Mouse (Mus musculus): ENCODE results near the gene Zbtb44.
"Not testable (repeated sequence)": the region's sequence is repeated elsewhere in the genome, so short reads cannot be mapped to it uniquely, and the experiment has no call there.

Zbtb44 gene

GRCm38 (mm10) chr9:31030532-31031413, at the start of gene Zbtb44:
TSS of gene Zbtb44 (plus strand) at chr9:31030644.
- peak; percentile 84 for DNase-seq (ENCODE audit: low read depth, low spot score)

GRCm38 (mm10) chr9:30985782-30986181, 44.7 kb upstream of the Zbtb44 start:
- DNase-seq (ENCODE audit: low read depth, low spot score): no peak

GRCm38 (mm10) chr9:30993106-30993505, 37.3 kb upstream of the Zbtb44 start:
- no peak for DNase-seq (ENCODE audit: low read depth, low spot score)

GRCm38 (mm10) chr9:30996590-30997562, 33.6 kb upstream of the Zbtb44 start:
- DNase-seq (ENCODE audit: low read depth, low spot score): no peak

- DNase-seq (ENCODE audit: low read depth, low spot score): no peak
Measured at GRCm38 (mm10) chr9:31000641-31001040, 29.8 kb upstream of the Zbtb44 start.

GRCm38 (mm10) chr9:31002528-31002927, 27.9 kb upstream of the Zbtb44 start:
- no peak for DNase-seq (ENCODE audit: low read depth, low spot score)

- DNase-seq (ENCODE audit: low read depth, low spot score): no peak
Measured at GRCm38 (mm10) chr9:31009334-31009733, 21.1 kb upstream of the Zbtb44 start.

GRCm38 (mm10) chr9:31010040-31010439, 20.4 kb upstream of the Zbtb44 start:
- no peak for DNase-seq (ENCODE audit: low read depth, low spot score)

- no peak for DNase-seq (ENCODE audit: low read depth, low spot score)
Measured at GRCm38 (mm10) chr9:31010749-31011148, 19.7 kb upstream of the Zbtb44 start.

GRCm38 (mm10) chr9:31011533-31011932, 18.9 kb upstream of the Zbtb44 start:
- DNase-seq (ENCODE audit: low read depth, low spot score): no peak

GRCm38 (mm10) chr9:31012674-31013073, 17.8 kb upstream of the Zbtb44 start:
- DNase-seq (ENCODE audit: low read depth, low spot score): no peak

- DNase-seq (ENCODE audit: low read depth, low spot score): no peak
Measured at GRCm38 (mm10) chr9:31013415-31013814, 17.0 kb upstream of the Zbtb44 start.

- DNase-seq (ENCODE audit: low read depth, low spot score): no peak
Measured at GRCm38 (mm10) chr9:31017616-31018015, 12.8 kb upstream of the Zbtb44 start.

- DNase-seq (ENCODE audit: low read depth, low spot score): no peak
Measured at GRCm38 (mm10) chr9:31018158-31018557, 12.3 kb upstream of the Zbtb44 start.

- DNase-seq (ENCODE audit: low read depth, low spot score): no peak
Measured at GRCm38 (mm10) chr9:31018705-31019104, 11.7 kb upstream of the Zbtb44 start.

- no peak for DNase-seq (ENCODE audit: low read depth, low spot score)
Measured at GRCm38 (mm10) chr9:31028251-31028650, 2.2 kb upstream of the Zbtb44 start.

- DNase-seq (ENCODE audit: low read depth, low spot score): peak; percentile 95
Measured at GRCm38 (mm10) chr9:31029751-31030511, 513 bp upstream of the Zbtb44 start.

- DNase-seq (ENCODE audit: low read depth, low spot score): no peak
Measured at GRCm38 (mm10) chr9:31031414-31031843, 985 bp downstream of the Zbtb44 start.

GRCm38 (mm10) chr9:31032546-31032945, 2.1 kb downstream of the Zbtb44 start:
- no peak for DNase-seq (ENCODE audit: low read depth, low spot score)

- DNase-seq (ENCODE audit: low read depth, low spot score): no peak
Measured at GRCm38 (mm10) chr9:31050208-31050607, 19.8 kb downstream of the Zbtb44 start.

GRCm38 (mm10) chr9:31051509-31051908, 21.1 kb downstream of the Zbtb44 start:
- DNase-seq (ENCODE audit: low read depth, low spot score): not testable (repeated sequence)

All from CD4-positive, CD25-positive, alpha-beta regulatory T cell, adult 2 months (primary cell).